Mouse (Mus musculus): ENCODE results near the gene Abl2. TPM values are rescaled to one million over a fixed set of nuclear protein-coding genes. Genes with fewer than 3 reads are reported as not detected.

Gene Abl2
- polyA plus RNA-seq, 1 experiment from 2014 or later, result 6.0 TPM

DNA sequence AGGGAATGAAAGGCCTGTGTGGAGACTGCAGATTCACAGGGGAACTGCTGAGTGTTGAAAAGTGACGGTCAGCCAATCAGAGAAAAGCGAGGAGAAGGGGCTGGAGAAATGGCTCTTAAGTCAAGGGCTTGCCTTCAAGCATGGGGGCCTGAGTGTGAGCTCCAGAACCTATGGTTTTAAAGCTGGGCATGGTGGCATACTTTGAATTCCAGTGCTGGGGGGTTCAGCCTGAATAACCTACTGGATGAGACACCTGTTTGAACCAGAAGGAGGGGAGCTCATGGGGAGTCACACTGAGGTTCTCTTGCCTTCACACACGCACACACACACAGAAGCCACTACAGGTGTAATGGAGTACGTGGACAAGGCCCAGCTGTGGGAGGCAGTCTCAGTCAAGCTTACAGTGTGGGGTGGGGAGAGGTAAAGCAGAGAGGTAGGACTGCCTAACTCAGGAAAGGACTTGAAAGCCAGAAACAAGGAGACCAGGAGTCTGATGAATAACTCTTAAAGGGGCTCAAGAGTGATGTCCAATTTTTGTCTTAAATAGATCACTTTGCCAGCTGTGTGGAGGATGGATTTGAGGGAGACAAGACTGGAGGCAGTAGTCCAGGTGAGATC is 61.8 kb downstream of the Abl2 start:
- no peaks in the 10 kb centered on the region for H3K9me3 ChIP-seq
- H3K27me3 ChIP-seq (replicated peaks; ENCODE audit: low read depth, poor library complexity, severe bottlenecking), result no peaks in the 10 kb centered on the region
- WGBS, result 71% methylated on average over 4 of the region's 4 CpGs
- H3K27ac ChIP-seq (replicated peaks), result no peak overlapping the region
- peaks cover 25% of the 10 kb centered on the region for H3K36me3 ChIP-seq (replicated peaks)
- H3K4me3 ChIP-seq, result no peak overlapping the region
- peaks cover 27% of the 10 kb centered on the region for H3K4me1 ChIP-seq
- no peak for DNase-seq (ENCODE audit: low spot score)

DNA sequence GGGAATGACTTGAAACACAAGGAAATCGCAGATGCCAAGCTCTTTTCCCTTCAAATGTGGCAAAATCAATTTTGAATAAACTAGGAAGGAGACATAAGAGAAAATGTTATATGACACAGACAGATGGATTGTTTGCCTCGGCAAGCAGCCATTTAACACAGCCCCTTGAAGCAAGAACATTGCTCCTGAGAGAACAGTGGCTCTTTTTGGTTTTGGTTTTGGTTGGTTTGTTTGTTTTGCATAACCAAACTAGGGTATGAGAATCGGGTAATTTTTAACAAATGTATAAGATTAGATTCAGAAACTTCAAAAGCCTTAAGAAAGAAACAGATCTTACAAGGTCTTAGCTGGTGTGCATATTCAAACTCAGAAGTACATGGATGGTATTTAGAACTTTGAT is 62.4 kb downstream of the Abl2 start:
- H3K4me3 ChIP-seq, result no peak overlapping the region
- peaks cover 22% of the 10 kb centered on the region for H3K4me1 ChIP-seq
- DNase-seq (ENCODE audit: low spot score), result no peak
- peaks cover 31% of the 10 kb centered on the region for H3K36me3 ChIP-seq (replicated peaks)
- H3K27ac ChIP-seq (replicated peaks), result no peak overlapping the region
- H3K27me3 ChIP-seq (replicated peaks; ENCODE audit: low read depth, poor library complexity, severe bottlenecking), result no peaks in the 10 kb centered on the region
- 83% methylated on average over 3 of the region's 3 CpGs for WGBS
- no peaks in the 10 kb centered on the region for H3K9me3 ChIP-seq

DNA sequence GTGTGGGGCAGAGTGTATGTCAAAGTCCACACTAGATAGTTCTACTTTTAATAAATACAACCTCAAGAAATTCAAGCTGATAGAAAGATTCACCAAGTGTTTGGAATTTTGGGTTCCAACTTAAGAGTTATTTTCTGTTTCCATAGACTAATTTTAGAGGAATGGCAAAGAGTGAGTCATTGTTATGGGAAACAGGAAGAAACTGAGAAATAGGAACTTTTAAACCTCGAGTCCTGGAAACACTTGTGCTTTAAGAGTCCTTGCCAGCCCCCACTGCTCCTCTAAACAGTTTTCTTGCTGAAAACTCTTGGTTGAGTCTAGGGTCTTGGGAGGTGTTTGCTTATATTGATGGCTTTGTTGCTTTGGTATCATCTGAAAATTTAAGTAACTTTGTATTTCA is 65.6 kb downstream of the Abl2 start:
- WGBS, result 78% methylated on average over 1 of the region's 1 CpGs
- Histone ChIP-seq H3K4me1 (peaks cover 6% of the 10 kb centered on the region), H3K4me3 (no peak overlapping the region)

DNA sequence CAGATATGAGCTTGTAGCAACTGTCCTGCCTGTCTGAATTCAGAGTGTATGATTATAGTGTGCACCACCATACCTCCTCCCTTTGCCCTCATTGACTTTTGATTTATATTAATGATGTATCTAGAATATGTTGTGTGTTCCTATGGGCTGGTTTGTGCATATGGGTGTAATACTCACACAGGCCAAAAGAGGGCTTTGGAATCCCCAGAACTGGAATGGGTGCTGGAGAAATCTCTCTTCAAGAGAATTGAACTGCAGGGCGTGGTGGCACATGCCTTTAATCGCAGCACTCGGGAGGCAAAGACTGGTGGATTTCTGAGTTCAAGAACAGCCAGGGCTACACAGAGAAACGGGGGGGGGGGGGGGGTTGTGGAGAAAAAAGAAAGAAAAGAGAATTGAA is 68.1 kb downstream of the Abl2 start:
- no peak for DNase-seq (ENCODE audit: low spot score)
- Histone ChIP-seq H3K4me3 (no peak overlapping the region), H3K27ac (replicated peaks) (no peak overlapping the region), H3K36me3 (replicated peaks) (peaks cover 66% of the 10 kb centered on the region), H3K9me3 (peaks cover 5% of the 10 kb centered on the region; the same call in 1 of the 2 replicates), H3K4me1 (no peaks in the 10 kb centered on the region), H3K27me3 (replicated peaks; ENCODE audit: low read depth, poor library complexity, severe bottlenecking) (no peaks in the 10 kb centered on the region)
- WGBS, result 82% methylated on average over 4 of the region's 4 CpGs

More for the DNA sequence above, 65.6 kb downstream of the Abl2 start:
- Histone ChIP-seq H3K27ac (replicated peaks) (no peak overlapping the region), H3K36me3 (replicated peaks) (peaks cover 41% of the 10 kb centered on the region), H3K27me3 (replicated peaks; ENCODE audit: low read depth, poor library complexity, severe bottlenecking) (no peaks in the 10 kb centered on the region), H3K9me3 (no peaks in the 10 kb centered on the region)
- DNase-seq (ENCODE audit: low spot score), result no peak

DNA sequence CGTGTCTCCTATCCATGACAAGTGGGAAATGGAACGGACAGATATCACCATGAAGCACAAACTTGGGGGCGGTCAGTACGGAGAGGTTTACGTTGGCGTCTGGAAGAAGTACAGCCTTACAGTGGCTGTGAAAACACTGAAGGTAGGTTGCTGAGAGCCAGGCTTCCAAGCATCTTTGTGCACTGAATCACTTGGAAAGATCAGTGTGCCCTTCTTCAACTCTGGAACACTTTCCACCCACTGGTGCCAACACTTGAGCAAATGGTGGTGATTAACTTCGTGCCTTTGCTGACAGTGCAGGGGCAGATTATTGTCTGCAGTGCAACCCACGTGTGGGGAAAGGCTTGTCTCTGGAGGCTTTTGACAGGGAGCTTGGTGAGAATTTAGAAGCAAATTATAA is 71.4 kb downstream of the Abl2 start:
- H3K27ac ChIP-seq (replicated peaks), result no peak overlapping the region
- H3K27me3 ChIP-seq (replicated peaks; ENCODE audit: low read depth, poor library complexity, severe bottlenecking), result no peaks in the 10 kb centered on the region
- 94% methylated on average over 8 of the region's 8 CpGs for WGBS
- H3K36me3 ChIP-seq (replicated peaks), result peaks cover 75% of the 10 kb centered on the region
- peaks cover 5% of the 10 kb centered on the region; the same call in 1 of the 2 replicates for H3K9me3 ChIP-seq
- no peaks in the 10 kb centered on the region for H3K4me1 ChIP-seq
- no peak overlapping the region for H3K4me3 ChIP-seq
- no peak for DNase-seq (ENCODE audit: low spot score)

DNA sequence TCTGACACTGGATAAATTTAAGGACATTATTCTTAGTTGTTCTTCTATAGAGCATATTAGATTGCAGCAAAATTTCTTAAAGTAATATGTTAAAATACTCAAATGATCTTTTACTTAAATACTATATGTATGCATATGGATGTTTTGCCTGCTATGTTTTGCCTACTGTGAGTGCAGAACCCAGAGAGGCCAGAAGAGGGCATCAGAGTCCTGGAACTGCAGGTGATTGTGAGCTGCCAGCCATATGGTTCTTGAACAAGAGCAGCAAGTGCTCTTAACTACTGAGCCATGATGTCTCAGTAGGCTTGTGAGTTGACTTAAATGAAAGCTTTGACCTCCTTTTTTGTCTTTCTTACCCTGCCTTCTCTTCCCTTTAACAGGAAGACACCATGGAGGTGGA is 72.4 kb downstream of the Abl2 start:
- no peak overlapping the region for H3K27ac ChIP-seq (replicated peaks)
- no peak overlapping the region for H3K4me3 ChIP-seq
- H3K9me3 ChIP-seq, result peaks cover 5% of the 10 kb centered on the region; the same call in 1 of the 2 replicates
- no peaks in the 10 kb centered on the region for H3K27me3 ChIP-seq (replicated peaks; ENCODE audit: low read depth, poor library complexity, severe bottlenecking)
- DNase-seq (ENCODE audit: low spot score), result no peak
- peaks cover 75% of the 10 kb centered on the region for H3K36me3 ChIP-seq (replicated peaks)
- no peaks in the 10 kb centered on the region for H3K4me1 ChIP-seq

DNA sequence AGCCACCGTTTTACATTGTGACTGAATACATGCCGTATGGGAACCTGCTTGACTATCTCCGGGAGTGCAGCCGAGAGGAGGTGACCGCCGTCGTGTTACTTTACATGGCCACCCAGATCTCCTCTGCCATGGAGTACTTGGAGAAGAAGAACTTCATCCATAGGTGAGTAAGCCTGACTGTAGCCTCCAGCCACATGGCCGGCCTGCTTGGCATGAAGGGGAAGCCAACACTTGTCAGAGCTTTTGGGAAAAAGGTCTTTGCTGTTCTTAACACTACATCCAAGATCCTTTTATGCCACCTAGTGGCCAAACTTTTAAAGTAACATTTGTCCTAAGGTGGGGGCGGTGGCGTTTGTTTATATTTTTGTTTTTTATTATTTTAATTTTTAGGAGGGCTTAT is 74.5 kb downstream of the Abl2 start:
- no peaks in the 10 kb centered on the region for H3K4me1 ChIP-seq
- no peak overlapping the region for H3K27ac ChIP-seq (replicated peaks)
- H3K9me3 ChIP-seq, result peaks cover 5% of the 10 kb centered on the region; the same call in 1 of the 2 replicates
- no peak for DNase-seq (ENCODE audit: low spot score)
- H3K4me3 ChIP-seq, result no peak overlapping the region
- 79% methylated on average over 10 of the region's 10 CpGs for WGBS
- H3K27me3 ChIP-seq (replicated peaks; ENCODE audit: low read depth, poor library complexity, severe bottlenecking), result no peaks in the 10 kb centered on the region
- H3K36me3 ChIP-seq (replicated peaks), result peaks cover 85% of the 10 kb centered on the region

DNA sequence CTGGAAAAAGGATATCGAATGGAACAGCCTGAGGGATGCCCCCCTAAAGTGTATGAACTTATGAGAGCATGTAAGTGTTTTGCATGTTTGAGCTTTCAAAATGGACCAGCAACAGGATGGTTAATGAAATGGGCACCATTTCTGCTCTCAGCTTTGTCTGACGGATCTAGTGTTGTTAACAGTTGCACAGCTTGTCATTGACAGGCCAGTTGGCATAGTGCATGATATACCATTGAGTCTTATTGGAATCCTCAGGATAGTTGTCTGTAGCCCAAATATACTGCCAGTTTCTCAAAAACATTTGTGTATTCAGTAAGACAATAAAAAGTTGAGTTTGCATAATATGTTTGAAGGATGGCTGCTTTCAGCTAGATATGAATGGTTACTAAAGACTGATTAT is 76.6 kb downstream of the Abl2 start:
- Histone ChIP-seq H3K4me3 (no peak overlapping the region), H3K27ac (replicated peaks) (no peak overlapping the region)
- WGBS, result 89% methylated on average over 2 of the region's 2 CpGs

DNA sequence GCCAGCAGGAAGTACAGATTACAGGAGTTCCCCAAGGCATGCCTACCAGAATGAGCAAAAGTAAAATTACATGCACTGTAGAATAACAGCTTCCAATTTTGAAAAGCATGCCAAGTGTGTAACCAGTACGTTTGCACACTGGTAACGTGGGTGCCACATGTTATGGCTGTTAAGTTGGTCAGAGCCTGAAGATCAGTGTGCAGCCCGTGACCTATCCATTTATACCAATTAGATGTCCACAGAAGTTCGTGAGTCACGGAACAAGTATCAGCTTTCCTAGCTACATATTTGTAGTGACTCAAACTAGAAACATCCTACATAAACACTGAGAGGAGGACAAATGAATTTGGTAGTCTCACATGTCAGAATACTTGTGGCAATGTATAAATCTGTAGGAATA is 80.9 kb downstream of the Abl2 start:
- H3K4me1 ChIP-seq, result peaks cover 24% of the 10 kb centered on the region
- H3K27me3 ChIP-seq (replicated peaks; ENCODE audit: low read depth, poor library complexity, severe bottlenecking), result no peaks in the 10 kb centered on the region
- peaks cover 85% of the 10 kb centered on the region for H3K36me3 ChIP-seq (replicated peaks)
- DNase-seq (ENCODE audit: low spot score), result no peak
- no peak overlapping the region for H3K4me3 ChIP-seq
- WGBS, result 84% methylated on average over 5 of the region's 5 CpGs
- H3K9me3 ChIP-seq, result no peaks in the 10 kb centered on the region
- H3K27ac ChIP-seq (replicated peaks), result no peak overlapping the region

More for the DNA sequence above, 76.6 kb downstream of the Abl2 start:
- Histone ChIP-seq H3K27me3 (replicated peaks; ENCODE audit: low read depth, poor library complexity, severe bottlenecking) (no peaks in the 10 kb centered on the region), H3K36me3 (replicated peaks) (peaks cover 89% of the 10 kb centered on the region), H3K9me3 (peaks cover 5% of the 10 kb centered on the region; the same call in 1 of the 2 replicates), H3K4me1 (no peaks in the 10 kb centered on the region)
- no peak for DNase-seq (ENCODE audit: low spot score)

DNA sequence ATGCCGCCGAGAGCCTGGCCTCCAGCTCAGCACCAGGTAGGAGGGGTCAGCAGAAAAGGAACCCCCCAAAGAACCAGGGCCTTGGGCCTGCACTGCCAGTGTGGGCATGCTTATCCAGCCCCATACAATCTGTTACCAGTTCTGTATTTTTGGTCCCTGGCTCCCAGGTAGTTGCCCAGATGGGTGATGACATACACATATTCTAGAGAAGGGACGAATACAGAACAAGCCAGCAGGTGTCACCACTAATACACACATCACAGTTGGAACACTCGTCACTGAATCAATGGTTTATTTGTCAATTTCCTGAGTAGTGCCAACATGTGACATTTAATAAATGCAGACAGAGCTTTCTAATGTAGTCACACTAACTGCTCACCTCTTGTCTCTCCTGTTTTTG is 82.0 kb downstream of the Abl2 start:
- Histone ChIP-seq H3K4me3 (no peak overlapping the region), H3K4me1 (peaks cover 26% of the 10 kb centered on the region), H3K9me3 (no peaks in the 10 kb centered on the region), H3K27ac (replicated peaks) (no peak overlapping the region), H3K36me3 (replicated peaks) (peaks cover 73% of the 10 kb centered on the region), H3K27me3 (replicated peaks; ENCODE audit: low read depth, poor library complexity, severe bottlenecking) (no peaks in the 10 kb centered on the region)
- DNase-seq (ENCODE audit: low spot score), result no peak
- WGBS, result 78% methylated on average over 4 of the region's 4 CpGs

DNA sequence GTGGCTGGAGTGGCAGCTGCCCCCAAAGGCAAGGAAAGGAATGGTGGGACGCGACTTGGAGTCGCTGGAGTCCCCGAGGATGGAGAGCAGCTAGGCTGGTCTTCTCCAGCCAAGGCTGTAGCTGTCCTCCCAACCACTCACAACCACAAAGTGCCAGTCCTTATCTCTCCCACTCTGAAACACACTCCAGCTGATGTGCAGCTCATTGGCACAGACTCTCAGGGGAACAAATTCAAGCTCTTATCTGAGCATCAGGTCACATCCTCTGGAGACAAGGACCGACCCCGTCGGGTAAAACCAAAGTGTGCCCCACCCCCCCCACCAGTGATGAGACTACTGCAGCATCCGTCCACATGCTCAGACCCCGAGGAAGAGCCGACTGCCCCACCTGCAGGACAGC is 83.2 kb downstream of the Abl2 start:
- no peaks in the 10 kb centered on the region for H3K27me3 ChIP-seq (replicated peaks; ENCODE audit: low read depth, poor library complexity, severe bottlenecking)
- H3K4me1 ChIP-seq, result peaks cover 26% of the 10 kb centered on the region
- no peak overlapping the region for H3K27ac ChIP-seq (replicated peaks)
- no peak for DNase-seq (ENCODE audit: low spot score)
- H3K4me3 ChIP-seq, result no peak overlapping the region
- H3K9me3 ChIP-seq, result no peaks in the 10 kb centered on the region
- peaks cover 61% of the 10 kb centered on the region for H3K36me3 ChIP-seq (replicated peaks)
- WGBS, result 85% methylated on average over 10 of the region's 10 CpGs

DNA sequence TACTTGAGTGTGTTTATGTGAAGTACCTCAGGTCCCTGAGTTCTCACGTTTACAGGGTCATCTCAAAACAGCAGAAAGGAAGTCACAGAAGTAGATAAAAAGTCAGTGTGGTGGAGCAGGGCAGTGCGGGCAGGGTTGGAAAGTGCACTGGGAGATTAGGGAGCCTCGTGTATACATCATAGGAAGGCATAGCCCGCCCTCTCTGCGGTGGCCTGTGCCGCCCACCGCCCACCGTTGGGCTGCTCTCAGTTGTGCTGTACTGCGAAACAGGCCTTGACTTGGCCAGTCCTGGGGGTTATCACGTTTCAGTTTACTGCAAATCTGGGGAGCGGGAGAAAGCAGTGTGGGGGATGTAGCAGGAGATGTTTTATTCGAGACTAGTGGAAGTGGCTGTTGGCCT is 84.2 kb downstream of the Abl2 start:
- Histone ChIP-seq H3K9me3 (no peaks in the 10 kb centered on the region), H3K27ac (replicated peaks) (no peak overlapping the region), H3K27me3 (replicated peaks; ENCODE audit: low read depth, poor library complexity, severe bottlenecking) (no peaks in the 10 kb centered on the region), H3K4me1 (peaks cover 26% of the 10 kb centered on the region), H3K4me3 (no peak overlapping the region), H3K36me3 (replicated peaks) (peaks cover 61% of the 10 kb centered on the region)
- no peak for DNase-seq (ENCODE audit: low spot score)
- WGBS, result 59% methylated on average over 12 of the region's 12 CpGs

DNA sequence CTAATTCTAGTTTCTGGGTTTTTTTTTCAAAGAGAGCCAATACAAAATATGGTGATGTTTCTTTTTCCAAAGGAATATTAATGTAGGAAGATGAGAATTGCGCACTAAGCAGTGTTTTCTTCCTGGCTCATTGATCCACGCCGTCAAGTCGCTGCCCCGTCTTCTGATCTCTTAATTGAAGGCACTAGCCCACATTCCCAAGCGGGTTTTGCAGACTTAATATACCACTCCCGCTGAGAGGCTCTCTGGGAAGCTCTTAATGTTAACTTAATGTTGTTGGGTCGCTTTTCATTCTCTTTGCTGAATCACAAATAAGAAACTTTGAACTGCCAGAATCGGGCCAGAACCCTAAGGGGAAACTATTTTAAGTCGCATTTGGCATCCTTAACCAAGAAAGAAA is 85.5 kb downstream of the Abl2 start:
- no peak for DNase-seq (ENCODE audit: low spot score)
- Histone ChIP-seq H3K4me1 (peaks cover 26% of the 10 kb centered on the region), H3K27ac (replicated peaks) (no peak overlapping the region), H3K9me3 (no peaks in the 10 kb centered on the region), H3K27me3 (replicated peaks; ENCODE audit: low read depth, poor library complexity, severe bottlenecking) (no peaks in the 10 kb centered on the region), H3K36me3 (replicated peaks) (peaks cover 60% of the 10 kb centered on the region), H3K4me3 (no peak overlapping the region)
- WGBS, result 60% methylated on average over 10 of the region's 10 CpGs
